Mouse (Mus musculus) spleen, postnatal 36 days (tissue): ENCODE measurements at regions not wholly inside any gene's neighbourhood (a gene's known extent, or its start where the extent isn't known, plus 50 kb on each side); places are given as distances from the start of the nearest gene placed in this dataset.

Experiments used
- DNase-seq, 2 experiments: peaks; one replicate each; pipeline ENCODE4 v3.0.0; 2022; ENCODE audit warnings: low spot score in 2 of 2, mixed read lengths in 1 of 2

DNA sequence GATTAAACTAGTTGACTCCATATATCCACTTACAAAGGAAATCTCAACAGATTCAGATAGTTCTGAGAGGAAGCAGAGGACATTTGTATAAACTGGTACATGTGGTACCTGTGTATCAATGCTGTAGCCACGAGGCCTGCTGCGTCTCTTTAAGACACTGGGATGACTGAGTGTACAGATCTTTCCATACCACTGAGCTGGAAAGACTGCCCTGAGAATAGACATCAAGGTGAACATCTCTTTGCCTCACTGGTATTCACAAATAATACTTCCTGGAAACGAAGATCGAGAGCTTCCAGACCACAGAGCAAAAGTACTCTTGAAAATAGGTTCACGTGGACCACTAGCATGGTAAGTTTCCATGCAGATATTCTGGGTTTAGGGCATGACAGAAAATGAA, 183.6 kb upstream of the Marcks start:
- DNase-seq: peak; percentile 57 to 61

DNA sequence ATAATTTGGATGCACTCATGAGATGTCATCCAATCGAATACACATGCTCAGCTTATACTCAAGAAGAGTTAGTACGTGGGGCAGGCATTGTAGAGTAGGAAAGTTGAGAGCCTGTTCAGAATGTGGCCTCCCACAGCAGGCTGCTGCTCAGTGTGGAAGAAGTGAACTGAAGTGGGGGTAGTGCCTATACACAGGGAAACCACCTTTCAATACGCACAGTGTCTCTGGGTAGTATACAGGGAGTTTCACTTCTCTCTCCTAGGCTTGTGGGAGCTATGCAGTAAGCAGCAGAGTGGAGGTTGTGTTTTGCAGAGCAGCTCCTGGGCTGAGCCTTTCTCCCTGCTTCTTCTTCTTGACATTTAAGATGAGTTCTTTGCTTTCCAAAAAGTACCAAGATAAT, 182.5 kb upstream of the Marcks start:
- peak; percentile 84 to 86 for DNase-seq

DNA sequence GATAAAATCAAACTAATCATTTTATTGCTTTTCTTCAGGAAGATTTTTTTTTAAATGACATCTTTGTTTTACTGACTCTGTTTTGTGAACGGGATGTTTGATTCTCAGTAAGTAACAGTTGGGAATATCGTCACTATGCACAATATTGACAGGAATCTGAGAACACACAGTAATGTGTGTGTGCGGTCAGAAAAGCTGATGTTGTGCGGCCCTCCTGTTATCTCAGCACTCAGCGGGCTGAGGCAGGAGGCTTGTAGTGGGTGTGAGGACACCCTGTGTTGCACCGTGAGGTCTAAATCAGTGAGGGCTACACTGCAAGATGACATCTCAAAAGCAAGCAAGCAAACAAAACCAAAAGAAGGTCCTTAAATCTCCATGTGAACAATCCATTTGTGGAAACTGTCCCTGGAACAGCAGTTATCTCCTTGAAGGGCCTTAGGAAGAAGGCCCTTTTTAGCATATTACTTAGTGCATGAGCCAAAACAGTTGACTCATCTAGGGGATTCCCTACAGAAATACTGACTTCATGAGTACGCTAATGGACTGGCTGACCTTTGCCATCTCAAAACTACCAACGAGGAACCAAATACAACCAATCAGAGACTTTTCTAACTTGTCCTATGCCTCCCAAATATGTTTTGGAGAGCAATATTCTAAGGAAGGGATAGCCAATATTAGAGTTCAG, 181.2 kb upstream of the Marcks start:
- DNase-seq: no peak

DNA sequence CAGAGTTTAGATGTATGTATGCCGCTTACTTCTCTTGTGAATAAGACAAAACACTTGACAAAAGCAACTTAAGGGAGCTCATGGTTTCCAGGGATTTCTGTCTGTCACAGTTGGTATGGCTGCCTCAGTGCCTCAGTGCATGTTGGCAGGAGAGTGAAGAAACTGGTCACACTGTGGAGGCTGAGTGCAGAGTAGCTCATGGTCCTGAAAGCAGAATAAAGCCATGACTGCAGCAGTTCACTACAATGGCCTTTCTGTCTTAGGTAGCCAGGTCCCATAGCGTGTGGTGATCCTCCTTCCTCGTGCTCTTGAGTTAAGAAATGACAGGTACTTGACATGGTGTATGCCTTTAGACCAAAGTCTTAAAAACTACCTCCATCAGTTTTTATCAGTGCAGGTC, 178.0 kb upstream of the Marcks start:
- DNase-seq: no peak

DNA sequence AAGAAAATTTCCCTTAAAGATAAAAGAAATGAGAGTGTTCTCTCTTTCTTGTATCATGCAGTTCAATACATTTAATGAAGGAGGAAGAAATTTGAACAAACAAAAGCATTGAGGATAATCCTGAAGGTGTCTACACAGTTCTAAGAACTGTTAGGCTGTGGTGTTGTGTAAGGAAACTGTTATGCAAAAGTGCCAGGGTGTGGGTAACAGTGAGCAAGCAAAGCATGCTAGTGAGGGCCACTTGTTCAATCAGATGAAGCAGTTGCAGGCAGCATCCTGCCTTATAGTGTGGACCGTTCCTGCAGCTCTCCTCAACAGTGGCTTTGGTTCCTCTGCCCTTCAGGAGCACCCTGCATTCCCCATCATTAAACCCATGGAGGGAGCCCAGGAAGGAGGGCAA, 177.1 kb upstream of the Marcks start:
- DNase-seq: no peak

DNA sequence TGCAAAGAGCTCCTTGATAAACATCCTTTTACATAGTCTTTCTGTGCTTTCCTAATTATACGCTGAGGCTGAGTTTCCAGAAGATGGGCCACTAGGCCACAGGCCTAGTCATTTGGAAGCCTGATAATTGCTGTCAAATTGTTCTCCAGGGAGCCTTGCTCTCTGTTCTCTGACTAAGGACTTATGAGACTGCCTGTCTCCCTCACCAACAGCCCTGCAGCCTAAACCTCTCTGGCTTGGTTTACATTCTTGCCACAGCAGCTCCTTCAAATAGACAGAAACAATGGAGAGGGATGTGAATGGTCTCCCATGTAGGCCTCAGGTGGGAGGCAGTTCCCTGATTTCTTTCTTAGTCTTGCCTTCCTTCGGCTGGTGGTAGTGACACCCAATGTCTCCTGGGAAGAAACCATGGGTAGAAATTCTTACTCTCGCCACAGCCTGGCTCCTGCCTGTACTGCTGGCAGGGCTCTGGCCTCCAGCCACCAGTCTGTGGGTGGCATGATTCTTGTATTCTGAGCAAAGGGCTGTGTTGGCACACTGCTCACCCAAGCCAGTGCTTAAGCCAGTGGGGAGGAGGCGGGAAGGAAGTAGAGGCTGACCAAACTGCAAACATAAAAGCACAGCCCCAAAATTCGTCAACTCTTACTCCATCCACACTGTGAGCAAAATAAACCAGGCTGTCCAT, 176.2 kb upstream of the Marcks start:
- no peak for DNase-seq

DNA sequence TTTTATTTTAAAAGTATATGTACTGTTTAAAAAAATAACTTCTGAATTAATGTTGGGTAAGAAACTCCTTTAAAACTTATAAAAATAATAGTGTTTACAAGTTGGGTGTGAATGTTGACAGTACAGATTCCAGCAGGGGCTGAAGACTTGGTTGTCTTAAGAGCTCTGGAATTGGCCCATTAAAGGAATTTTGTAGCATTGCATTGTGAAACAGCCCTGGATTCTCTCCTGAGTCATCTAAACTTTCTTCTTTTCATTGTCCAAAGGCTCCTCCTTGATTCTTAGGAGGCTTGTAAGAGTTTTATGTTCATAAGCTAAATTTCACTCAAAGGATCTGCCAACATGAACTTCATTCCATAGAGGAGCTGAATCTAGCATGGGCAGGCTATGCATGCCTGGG, 174.7 kb upstream of the Marcks start:
- DNase-seq: no peak

DNA sequence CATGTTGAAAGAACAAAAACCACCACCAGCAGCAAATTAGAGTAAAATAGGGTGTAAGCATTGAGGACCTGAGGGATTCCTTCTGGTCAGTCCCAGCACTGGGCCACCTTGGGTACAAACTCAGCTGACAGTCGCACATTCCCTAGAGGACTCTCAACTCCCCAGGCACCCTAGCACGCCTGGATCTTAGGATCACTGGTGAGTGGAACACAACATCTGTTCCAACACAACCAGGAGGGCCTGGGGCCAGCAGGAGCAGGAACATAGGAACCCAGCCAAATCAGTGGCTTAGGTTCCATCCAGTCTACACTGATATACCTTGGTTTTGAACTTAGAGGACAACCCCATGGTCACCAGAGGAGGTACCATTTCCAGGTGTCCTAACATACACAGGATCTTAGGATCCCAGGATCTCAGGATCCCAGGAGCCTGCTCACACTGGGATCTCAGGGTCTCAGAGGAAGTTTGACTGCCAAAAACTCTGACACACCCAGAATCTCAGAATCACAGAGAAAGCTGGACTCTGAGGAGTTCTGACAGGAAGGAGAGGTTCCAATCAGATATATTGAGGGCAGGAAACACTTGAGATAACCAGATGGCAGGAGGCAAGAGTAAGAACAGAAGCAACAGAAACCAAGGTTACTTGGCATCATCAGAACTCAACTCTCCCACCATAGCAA, 171.7 kb upstream of the Marcks start:
- DNase-seq: no peak

DNA sequence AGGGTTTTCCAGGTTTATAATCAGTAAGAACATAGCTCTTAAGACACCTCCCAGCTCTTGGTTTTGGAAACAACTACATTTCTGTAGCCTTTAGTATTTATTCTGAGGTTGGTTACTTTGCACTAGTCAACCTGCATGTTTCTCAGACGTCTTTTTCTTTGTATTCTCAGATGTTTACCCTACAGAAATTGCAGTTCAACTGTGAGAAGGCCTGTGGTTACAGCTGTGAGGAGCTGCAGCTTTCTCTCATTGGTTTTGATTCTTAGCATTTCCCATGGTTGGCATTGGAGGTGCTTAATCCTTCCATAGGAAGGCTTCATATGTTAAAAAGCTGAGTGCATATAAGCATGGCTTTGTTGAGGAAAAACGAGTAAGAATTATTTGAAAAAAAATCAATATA, 165.9 kb upstream of the Marcks start:
- DNase-seq: no peak

DNA sequence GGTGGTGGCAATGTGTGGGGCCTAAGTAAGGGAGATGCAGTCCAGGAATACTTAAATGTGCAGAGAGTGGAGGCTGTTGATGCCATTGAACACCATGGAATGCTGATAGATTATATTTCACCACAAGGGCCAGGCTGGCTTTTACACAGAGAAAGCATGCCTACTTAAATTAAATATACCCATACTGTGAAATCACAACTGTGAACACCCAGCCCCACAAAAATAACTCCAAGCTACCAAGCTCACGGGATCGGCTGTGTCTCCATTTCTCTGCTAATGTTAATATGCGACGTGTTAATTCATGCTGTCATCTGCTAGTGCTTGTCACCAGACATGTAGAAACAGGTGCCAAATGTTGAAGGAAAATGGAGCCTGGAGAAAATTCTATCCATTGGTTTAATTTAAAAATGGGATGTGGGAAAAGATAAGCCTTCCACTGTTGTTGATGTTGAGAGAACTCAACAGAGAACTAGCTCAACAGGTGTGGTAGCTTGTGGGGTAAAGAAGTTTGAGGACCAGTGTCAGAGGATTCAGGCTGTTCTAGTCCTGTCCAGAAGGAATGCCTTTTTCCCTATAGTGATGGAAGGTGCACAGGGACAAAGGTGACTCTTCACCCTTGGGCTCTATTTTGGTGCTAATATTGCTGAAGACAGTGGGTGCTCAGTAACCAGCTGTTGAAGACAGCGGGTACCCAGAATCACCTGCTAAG, 161.6 kb upstream of the Marcks start:
- DNase-seq: no peak

DNA sequence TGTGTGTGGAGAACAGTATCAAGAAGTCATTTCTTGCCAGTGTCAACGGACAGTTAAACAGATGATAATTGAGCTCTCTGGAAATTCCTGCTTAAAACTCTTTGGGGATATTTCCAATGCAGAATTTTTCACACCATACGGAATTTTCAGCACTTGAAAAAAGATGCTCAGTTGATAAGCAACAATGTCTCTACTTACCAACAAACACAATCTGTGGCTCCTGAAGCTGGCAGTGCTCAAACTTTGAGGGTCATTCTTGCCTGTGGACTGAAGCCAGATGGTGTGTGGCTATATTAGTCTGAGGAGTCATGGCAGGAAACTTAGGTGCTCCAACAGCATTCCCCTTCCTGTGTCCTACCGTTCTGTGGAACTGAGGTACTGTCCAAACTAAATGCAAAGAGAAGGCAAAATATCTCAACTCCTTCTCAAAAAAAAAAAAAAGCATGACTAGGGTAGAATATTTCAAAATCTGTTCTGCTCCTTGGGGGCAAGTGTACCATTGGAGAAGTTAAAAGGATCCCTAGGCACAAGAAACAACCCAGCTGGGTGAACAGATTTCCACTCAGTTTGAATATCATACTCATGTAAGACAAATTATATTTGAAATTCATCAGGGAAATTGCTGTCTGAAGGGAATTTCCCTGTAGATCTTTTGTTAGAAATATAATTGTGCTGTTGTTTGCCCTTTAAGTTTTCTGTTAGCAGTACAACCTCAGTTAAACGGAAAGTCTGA, 160.1 kb upstream of the Marcks start:
- DNase-seq: no peak

DNA sequence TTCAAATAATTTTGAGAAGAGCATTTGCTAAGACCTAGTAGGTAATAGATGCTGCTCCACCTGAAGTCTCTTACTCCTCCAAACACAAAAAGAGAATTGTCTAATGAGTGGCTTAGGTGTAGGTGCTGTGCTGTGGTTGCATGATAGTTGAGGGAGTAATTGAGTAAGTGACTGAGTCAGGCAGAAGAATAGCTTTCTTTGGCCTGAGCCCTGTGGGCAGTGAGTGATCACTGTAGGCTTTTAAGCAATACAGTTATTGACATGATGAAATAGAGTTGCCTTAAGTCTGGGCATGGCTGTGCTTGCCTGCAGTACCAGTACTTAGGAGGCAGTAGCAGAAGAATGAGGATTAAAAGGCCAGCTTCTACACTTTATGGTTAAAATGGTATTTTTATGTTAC, 155.5 kb upstream of the Marcks start:
- DNase-seq: no peak

DNA sequence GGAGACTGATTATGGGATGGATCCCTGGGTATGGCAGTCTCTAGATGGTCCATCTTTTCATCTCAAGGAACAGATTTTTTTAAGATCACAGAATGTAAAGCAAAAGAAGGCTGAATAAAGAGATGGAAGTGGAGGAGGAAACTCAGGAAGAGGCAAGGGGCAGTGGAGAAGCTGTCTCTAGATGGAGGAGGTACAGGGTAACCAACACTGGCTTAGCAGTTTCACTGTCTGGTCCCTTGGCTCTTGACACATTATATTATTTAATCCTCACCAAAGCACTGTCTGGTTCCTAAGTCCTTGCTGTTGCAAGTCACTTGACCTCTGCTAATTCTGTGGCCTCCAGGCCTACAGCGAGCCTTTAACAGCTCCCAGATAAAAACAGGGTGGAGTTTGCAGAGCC, 154.6 kb upstream of the Marcks start:
- no peak for DNase-seq

DNA sequence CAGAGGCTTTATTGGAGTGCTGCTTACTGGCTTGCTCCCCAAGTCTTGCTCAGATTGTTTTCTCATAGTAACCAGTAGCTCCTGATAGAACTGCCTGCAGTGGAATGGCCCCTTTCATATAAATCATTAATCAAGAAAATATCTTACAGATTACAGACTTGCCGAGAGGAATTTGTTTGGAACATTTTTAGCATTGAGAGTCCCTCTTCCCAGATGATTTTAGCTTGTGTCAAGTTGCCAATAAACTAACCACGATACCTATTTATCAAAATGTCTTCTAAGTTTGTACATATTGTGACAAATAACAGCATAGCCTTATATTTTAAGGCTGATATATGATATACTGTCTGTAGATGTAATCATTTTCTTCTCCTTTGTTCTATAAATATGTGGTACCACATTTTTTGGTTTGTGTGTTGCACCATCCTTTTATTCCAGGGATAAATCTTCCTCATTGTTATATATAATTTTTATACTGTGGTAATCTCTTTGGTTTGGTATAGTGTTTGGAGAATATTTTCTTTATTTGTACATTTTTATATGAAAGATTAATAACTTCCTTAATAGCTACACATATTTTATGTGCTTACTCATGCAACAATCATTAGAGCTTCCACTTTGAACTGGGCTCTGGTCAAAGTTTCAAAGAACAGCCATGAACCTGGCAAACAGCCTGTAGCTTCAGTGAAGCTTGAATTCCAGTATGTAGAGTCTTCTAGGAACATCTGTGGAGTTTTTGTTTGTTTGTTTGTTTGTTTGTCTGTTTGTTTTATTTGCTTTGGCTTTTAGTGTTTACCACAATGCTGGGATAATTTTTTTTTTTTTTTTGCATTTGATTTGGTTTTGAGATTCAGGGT, 153.1 kb upstream of the Marcks start:
- no peak for DNase-seq

DNA sequence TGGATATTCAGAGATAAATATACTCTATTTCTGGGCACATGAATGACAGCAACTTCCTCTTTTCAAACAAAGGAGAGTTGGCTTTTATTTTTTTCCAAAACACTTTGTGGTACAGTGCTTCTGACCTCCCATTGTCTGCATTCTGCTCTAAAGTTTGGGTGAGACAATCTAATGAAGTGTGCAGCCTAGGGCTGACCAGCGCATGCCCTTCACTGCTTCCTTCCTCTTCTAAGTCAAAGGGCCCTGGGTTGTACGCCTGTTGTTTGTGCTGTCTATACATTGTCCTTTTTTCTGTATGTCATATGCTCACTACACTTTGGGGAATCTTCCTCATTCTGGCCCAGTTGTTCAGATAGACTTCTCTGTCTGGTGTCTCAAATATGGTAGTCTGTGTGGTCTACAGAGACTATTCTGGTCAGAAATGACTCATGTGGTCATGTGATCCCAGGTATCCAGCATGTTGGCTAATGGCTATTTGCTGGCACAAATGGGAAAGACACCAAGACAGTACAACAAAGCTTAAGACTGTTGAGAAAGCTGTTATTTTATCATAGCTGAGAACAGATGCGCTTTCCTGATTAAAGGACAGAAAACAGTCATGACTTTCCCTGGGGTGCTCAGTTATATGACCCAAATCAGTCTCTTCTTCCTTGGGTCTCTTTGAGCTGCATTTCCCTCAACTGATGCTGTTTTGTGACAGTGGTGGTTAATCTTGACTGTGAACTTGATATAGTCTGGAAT, 151.4 kb upstream of the Marcks start:
- peak; percentile 42 to 63 for DNase-seq

DNA sequence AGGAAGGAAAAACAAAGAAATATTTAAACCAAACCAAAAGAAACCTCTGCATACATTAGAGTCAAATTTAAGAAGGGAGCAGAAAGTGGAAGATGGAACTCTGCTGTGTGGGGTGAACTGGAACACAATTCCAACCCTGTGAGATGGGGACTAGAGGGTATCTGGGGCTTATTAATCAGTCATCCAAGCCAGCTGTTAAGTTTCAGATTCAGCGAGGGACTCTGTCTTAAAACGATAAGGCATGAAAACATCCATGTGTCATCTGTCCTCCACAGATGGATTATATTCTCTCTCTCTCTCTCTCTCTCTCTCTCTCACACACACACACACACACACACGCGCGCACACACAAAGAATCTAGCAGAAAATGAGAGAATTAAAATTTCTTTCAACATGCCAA, 147.6 kb upstream of the Marcks start:
- DNase-seq: no peak

DNA sequence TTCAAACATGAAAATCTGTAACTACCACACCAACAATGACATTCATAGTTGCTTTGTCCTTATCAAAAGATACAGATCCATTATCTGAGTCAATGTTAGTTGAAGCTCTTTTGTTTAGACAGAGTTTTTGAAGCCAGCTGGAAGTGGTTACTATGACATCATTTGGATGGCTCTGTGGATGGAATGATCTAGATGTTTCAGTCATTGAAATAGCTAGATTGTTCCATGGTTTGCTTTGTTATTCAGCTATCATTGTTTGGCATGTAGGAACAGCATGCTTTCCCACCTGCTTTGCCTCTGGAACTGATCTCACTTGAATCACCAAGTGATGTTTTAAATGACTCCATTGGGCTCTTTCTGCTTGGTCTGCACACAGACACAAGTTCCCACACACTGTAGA, 144.2 kb upstream of the Marcks start:
- no peak for DNase-seq

DNA sequence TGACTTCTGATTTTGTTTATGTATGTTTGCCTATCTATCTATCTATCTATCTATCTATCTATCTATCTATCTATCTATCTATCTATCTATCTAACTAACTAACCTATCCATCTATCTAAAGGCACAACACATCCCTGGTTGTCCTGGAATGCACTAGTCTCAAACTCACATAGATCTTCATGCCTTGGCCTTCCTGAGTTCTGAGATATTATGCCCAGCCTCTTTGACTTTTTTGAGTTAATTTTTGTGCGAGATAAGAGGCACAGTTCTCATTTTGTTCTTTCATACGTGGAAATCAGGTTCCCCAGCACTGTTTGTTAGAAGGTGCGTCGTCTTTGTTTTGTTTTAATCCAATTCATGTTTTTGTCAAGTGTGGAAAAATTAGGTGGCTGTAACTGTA, 142.1 kb upstream of the Marcks start:
- DNase-seq: no peak

DNA sequence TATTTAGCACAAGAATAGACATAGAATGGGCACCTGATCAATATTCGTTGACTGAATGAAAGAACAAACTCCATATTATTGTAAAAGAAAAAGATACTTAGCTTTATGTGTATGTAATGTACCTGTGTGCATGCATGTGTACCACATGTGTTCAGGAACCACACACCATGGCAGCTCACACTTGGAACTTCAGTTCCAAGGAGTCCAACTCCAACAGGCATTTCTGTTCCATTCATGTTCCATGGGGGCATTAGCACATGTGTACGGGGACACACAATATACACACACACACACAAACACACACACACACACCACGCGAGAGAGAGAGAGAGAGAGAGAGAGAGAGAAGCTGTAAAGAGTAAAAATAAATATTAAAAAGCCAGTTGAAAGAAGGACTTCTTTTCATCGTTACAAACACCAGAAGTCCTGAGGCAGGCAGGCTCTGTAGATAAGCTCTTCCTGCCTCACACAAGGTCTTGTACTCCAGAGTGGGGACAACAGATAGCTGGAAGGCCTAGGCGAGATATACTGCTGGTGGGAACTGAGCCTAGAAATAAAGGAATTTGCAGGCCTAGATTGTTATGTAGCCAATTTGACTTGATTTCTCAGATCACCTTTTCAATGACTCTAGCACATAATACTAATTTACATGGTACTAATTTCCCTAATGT, 141.6 kb upstream of the Marcks start:
- no peak for DNase-seq

DNA sequence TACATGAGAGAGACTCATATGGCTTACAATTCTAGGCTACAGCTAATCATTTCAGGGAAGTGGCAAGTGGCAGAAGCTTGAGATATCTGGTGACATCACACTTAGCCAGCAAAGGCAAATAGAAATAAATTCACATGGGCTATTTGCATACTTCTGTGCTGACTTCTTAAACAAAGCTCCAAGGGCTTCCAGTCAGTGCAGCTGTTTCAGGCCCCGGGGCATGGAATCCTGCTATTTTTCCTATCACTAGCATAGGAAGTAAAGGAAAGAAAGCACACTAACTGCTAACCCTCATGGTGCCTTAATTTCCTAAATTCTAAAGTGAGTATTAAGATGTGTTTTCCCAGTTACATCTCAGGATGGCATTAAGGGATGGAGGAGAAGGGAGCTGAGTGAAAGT, 140.6 kb upstream of the Marcks start:
- no peak for DNase-seq
